Mouse (Mus musculus): ENCODE data around the gene Efna2. TPM values are rescaled to one million over a fixed set of nuclear protein-coding genes. Genes with fewer than 3 reads are reported as not detected.
A peak's percentile ranks its signal among the peaks of the same experiment; 100 is the strongest.

Efna2 gene
- total and polyA plus RNA-seq, 3 experiments, result 0.23 to 1.5 (median 0.86) TPM

DNA sequence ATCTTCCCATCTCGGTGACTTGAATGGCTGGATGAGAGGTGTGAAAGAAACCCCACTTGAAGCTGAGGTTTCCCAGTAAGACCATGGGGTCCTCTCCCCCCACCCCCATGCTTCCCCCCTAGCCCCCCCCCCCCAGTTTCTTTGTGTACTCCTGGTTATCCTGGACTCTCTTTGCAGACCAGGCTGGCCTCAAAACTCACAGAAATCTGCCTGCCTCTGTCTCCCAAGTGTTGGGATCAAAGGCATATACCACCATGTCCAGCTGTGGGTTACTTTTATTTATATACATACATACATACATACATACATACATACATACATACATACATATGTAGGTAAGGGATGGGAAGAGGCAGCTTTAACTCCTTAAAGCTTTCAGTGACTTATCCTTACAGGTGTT is 10.2 kb upstream of the Efna2 start:
- Histone ChIP-seq H3K79me2 (replicated peaks; ENCODE audit: control insufficient read depth, extremely low read depth, insufficient read depth, poor library complexity, severe bottlenecking) (peaks cover 16% of the 10 kb centered on the region), H3K4me3 (replicated peaks in 1 of 3; ENCODE audit: low read depth in 2 of 3, low read length in 2 of 3, poor library complexity in 1 of 3) (peak overlapping the region in 2 of 3 experiments; percentile 63 to 67), H3K27ac (ENCODE audit: insufficient read depth, low read depth) (no peak overlapping the region), H3K9ac (ENCODE audit: insufficient read depth, low read depth) (peak overlapping the region; percentile 72), H3K4me1 (ENCODE audit: control insufficient read depth in 1 of 2, insufficient read depth in 2 of 2) (peaks cover 11 to 55% of the 10 kb centered on the region in 2 experiments; a peak in 3 of 4 replicates), H3K36me3 (replicated peaks in 1 of 2; ENCODE audit: control insufficient read depth in 1 of 2, insufficient read depth in 1 of 2, low read length in 1 of 2) (peaks cover 25 to 32% of the 10 kb centered on the region in 2 experiments), H3K27me3 (replicated peaks) (no peaks in the 10 kb centered on the region), H3K4me2 (ENCODE audit: insufficient read depth, low read depth, poor library complexity, severe bottlenecking) (peak overlapping the region; percentile 80), H3K9me3 (replicated peaks; ENCODE audit: low read length) (no peaks in the 10 kb centered on the region)
- in situ Hi-C loops (cut with MboI; ENCODE audit: low pct_ligation_motif_present, low pct_unique_long_range_greater_than_20kb, low sequenced_read_pairs) (no loop called here), dilution Hi-C loops (cut with MboI; ENCODE audit: extremely low pct_ligation_motif_present, extremely low pct_unique_long_range_greater_than_20kb, low sequenced_read_pairs) (no loop called here)
- no peak for DNase-seq (ENCODE audit: extremely low read depth)
- no peak for TF ChIP-seq UBTF (IDR thresholded peaks at IDR 0.05; ENCODE audit: low read depth, low read length)
- no peak for TF ChIP-seq CHD2 (IDR thresholded peaks at IDR 0.05; ENCODE audit: low read length)
- TF ChIP-seq HCFC1 (IDR thresholded peaks at IDR 0.05; ENCODE audit: low read depth, low read length), result no peak
- no peak for TF ChIP-seq GABPA (IDR thresholded peaks at IDR 0.05; ENCODE audit: insufficient replicate concordance, low read depth, low read length)
- no peak for TF ChIP-seq NRF1 (IDR thresholded peaks at IDR 0.05; ENCODE audit: low read depth, low read length)
- no peak for TF ChIP-seq SMC3 (IDR thresholded peaks at IDR 0.05; ENCODE audit: low read depth, low read length)
- no peak for TF ChIP-seq JUN (IDR thresholded peaks at IDR 0.05; ENCODE audit: insufficient read depth, low read depth, low read length)
- no peak for TF ChIP-seq BHLHE40 (IDR thresholded peaks at IDR 0.05; ENCODE audit: low read depth, low read length)
- no peak for TF ChIP-seq MAFK (IDR thresholded peaks at IDR 0.05; ENCODE audit: insufficient replicate concordance, low read length)
- TF ChIP-seq MXI1 (IDR thresholded peaks at IDR 0.05; ENCODE audit: low read depth, low read length), result no peak
- TF ChIP-seq RAD21 (IDR thresholded peaks at IDR 0.05; ENCODE audit: low read depth, low read length), result no peak
- no peak for TF ChIP-seq MEF2A (IDR thresholded peaks at IDR 0.05; ENCODE audit: borderline replicate concordance, low read depth, low read length)
- TF ChIP-seq CTCF (conservative IDR thresholded peaks at IDR 0.05 in 1 of 2, IDR thresholded peaks at IDR 0.05 in 1 of 2; ENCODE audit: low read depth in 2 of 2, low read length in 2 of 2), result no peak
- no peak for TF ChIP-seq USF1 (IDR thresholded peaks at IDR 0.05; ENCODE audit: low read depth, low read length)
- no peak for TF ChIP-seq NELFE (IDR thresholded peaks at IDR 0.05; ENCODE audit: low read depth, low read length)
- TF ChIP-seq KAT2A (IDR thresholded peaks at IDR 0.05; ENCODE audit: insufficient replicate concordance, low read length), result no peak
- no peak for TF ChIP-seq CHD1 (IDR thresholded peaks at IDR 0.05; ENCODE audit: low read depth, low read length)
- no peak for TF ChIP-seq ZMIZ1 (IDR thresholded peaks at IDR 0.05; ENCODE audit: low read depth, low read length)

DNA sequence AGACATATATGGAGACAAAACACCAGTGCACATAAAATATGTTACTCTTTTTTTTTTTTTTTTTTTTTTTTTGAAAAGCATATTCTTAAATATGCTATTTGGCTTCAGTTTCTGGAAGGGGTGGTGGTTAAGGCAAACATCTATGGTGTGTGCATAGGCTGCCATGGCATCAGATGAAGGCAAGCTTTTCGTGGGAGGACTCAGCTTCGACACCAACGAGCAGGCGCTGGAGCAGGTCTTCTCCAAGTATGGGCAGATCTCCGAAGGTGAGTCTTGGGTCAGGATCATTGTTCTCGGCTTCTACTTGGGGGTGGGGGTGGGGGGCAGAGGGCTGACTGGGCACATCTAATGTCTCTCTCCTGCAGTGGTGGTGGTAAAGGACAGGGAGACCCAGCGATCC is 9.6 kb upstream of the Efna2 start:
- no peaks in the 10 kb centered on the region for H3K9me3 ChIP-seq (replicated peaks; ENCODE audit: low read length)
- no peak overlapping the region for H3K27ac ChIP-seq (ENCODE audit: insufficient read depth, low read depth)
- H3K4me1 ChIP-seq (ENCODE audit: control insufficient read depth in 1 of 2, insufficient read depth in 2 of 2), result peaks cover 10 to 55% of the 10 kb centered on the region in 2 experiments; a peak in 3 of 4 replicates
- H3K9ac ChIP-seq (ENCODE audit: insufficient read depth, low read depth), result no peak overlapping the region
- TF ChIP-seq MEF2A (IDR thresholded peaks at IDR 0.05; ENCODE audit: borderline replicate concordance, low read depth, low read length) (no peak), MYC (IDR thresholded peaks at IDR 0.05; ENCODE audit: low read depth, low read length) (no peak), USF2 (conservative IDR thresholded peaks at IDR 0.05; ENCODE audit: low read depth, low read length) (no peak), BHLHE40 (IDR thresholded peaks at IDR 0.05; ENCODE audit: low read depth, low read length) (no peak), RCOR1 (conservative IDR thresholded peaks at IDR 0.05; ENCODE audit: low read depth, low read length) (no peak), E2F4 (IDR thresholded peaks at IDR 0.05; ENCODE audit: insufficient replicate concordance, low read depth, low read length) (no peak), IRF4 (IDR thresholded peaks at IDR 0.05; ENCODE audit: low read depth, low read length) (no peak), POLR2A (IDR thresholded peaks at IDR 0.05; ENCODE audit: low read depth, low read length) (no peak), SMC3 (IDR thresholded peaks at IDR 0.05; ENCODE audit: low read depth, low read length) (no peak), UBTF (IDR thresholded peaks at IDR 0.05; ENCODE audit: low read depth, low read length) (no peak), JUN (IDR thresholded peaks at IDR 0.05; ENCODE audit: insufficient read depth, low read depth, low read length) (no peak)
- no peak overlapping the region for H3K4me2 ChIP-seq (ENCODE audit: insufficient read depth, low read depth, poor library complexity, severe bottlenecking)
- dilution Hi-C loops (cut with MboI; ENCODE audit: extremely low pct_ligation_motif_present, extremely low pct_unique_long_range_greater_than_20kb, low sequenced_read_pairs) (no loop called here), in situ Hi-C loops (cut with MboI; ENCODE audit: low pct_ligation_motif_present, low pct_unique_long_range_greater_than_20kb, low sequenced_read_pairs) (no loop called here)
- DNase-seq (ENCODE audit: extremely low read depth), result no peak
- no peak overlapping the region for H3K4me3 ChIP-seq (replicated peaks in 1 of 3; ENCODE audit: low read depth in 2 of 3, low read length in 2 of 3, poor library complexity in 1 of 3)
- H3K27me3 ChIP-seq (replicated peaks), result no peaks in the 10 kb centered on the region
- H3K36me3 ChIP-seq (replicated peaks in 1 of 2; ENCODE audit: control insufficient read depth in 1 of 2, insufficient read depth in 1 of 2, low read length in 1 of 2), result peaks cover 25 to 36% of the 10 kb centered on the region in 2 experiments
- H3K79me2 ChIP-seq (replicated peaks; ENCODE audit: control insufficient read depth, extremely low read depth, insufficient read depth, poor library complexity, severe bottlenecking), result peaks cover 16% of the 10 kb centered on the region

All from CH12.LX (cell line).